Mouse (Mus musculus) layer of hippocampus, adult 8-10 months (tissue): Measurements from ENCODE around the gene Lrriq1. TPM values are rescaled to one million over a fixed set of nuclear protein-coding genes. Genes with fewer than 3 reads are reported as not detected.
A peak's percentile ranks its signal among the peaks of the same experiment; 100 is the strongest.

Experiments used
- DNase-seq, 2 experiments: peaks; one replicate each; pipeline ENCODE4 v3.0.0; 2022; ENCODE audit warnings: low spot score in 2 of 2
- total RNA-seq, 4 experiments: library from RNA; stranded (reverse); gene quantifications; 2 replicates each; pipeline ENCODE4 v1.2.4; 2022

Lrriq1 gene
- total RNA-seq, result 1 to 10 TPM; 3.2 to 5.6 (median 4.6) TPM

- peak; percentile 80 to 87 for DNase-seq
Observed at GRCm38 (mm10) chr10:103235707-103236459, at the start of gene Lrriq1. Lrriq1 (minus strand) TSS chr10:103236322.

- no peak for DNase-seq
Observed at GRCm38 (mm10) chr10:103253842-103254803, 18.0 kb upstream of the Lrriq1 start.

DNA sequence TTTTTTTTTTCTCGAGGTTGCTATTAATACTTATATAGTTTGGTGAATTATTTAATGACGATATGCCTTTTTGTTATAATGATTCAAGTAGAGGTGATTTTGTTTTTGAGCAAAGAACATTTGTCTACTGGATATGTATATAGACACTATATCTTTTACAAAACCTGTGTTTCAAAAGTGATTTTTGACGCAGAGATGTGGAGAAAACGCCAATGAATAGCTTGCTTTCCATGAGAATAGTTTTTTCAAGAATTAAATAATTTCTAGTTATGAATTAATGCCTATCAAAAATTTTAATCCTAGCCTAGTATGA lies 294 bp upstream of the Lrriq1 start:
- DNase-seq, result no peak

- DNase-seq, result no peak
Observed at GRCm38 (mm10) chr10:103226646-103227045, 9.5 kb downstream of the Lrriq1 start.

DNA sequence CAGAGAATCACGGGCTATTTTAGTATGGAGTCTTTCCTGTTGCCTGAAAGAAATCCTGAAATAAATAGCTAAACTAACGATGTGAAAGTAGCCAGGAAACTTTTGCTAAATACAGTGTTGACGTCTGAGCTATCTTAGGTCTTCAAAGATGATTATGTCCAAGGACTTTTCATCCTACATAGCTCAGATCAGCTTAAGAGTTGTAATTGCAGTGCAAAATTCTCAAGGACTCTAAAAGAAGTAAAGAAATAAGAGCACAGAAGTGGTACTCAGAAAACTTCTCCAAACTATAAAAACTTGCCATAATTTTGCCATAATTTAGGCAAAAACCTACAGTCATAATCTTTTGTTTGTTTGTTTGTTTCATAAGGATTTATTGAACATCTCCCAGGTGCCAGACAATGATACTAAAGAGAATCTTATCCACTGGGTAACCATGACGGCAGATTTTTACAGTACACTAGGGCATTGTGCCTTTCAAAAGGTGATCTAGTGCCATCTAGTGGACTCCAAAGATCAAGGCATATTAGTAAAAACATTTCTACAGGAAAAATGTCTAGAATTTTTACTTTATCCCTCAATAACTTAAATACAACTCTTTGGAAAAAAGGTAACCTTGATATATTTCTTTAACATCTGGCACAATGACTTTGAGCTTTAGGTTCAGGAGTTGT lies 41.3 kb downstream of the Lrriq1 start:
- no peak for DNase-seq

- no peak for DNase-seq
Observed at GRCm38 (mm10) chr10:103145769-103146379, 90.2 kb downstream of the Lrriq1 start.

GRCm38 (mm10) chr10:103144927-103145768 lies 91.0 kb downstream of the Lrriq1 start:
- DNase-seq, result no peak

GRCm38 (mm10) chr10:103142526-103142925 lies 93.6 kb downstream of the Lrriq1 start:
- no peak for DNase-seq

DNA sequence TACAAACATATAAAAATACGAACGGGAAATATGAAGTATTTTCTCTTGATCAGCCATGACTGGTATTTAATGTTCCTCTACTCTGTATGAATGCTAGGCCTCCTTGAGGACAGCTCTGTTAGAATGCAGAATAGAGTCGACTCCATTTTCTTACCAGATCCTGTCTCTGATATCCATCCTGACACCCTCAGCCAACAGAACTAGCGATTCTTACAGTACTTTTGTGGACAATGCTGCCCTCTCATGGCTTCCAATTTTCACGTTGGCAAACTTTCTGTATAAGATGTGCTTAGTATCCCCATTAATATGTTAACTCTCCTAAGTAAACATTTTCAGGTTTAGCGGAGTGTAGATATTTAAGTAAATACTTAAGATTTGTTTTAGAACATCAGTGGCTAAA lies 94.6 kb downstream of the Lrriq1 start:
- peak in 1 of 2 experiments; percentile 4 for DNase-seq

- DNase-seq, result no peak
Observed at GRCm38 (mm10) chr10:103140609-103141008, 95.5 kb downstream of the Lrriq1 start.

- DNase-seq, result no peak
Observed at GRCm38 (mm10) chr10:103114629-103115028, 121.5 kb downstream of the Lrriq1 start.

- DNase-seq, result no peak
Observed at GRCm38 (mm10) chr10:103108090-103108489, 128.0 kb downstream of the Lrriq1 start.

DNA sequence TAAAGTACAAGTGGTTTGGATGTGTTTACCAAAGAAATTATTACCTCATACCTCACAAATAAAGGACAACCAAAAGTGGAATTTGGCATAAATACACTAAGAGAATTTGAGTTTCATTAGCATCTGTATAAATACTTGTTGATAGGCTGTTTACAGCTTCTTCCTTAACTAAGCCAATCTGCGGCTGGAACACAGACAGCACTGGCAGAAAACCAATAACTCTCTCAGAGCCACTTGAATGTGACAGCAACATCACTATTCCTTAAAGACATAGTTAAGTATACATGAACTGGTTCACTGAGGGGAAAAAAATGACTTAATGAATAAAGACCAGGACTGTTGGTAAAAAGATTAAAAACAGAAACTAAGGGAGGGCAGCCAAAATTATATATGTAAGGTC lies 150.0 kb downstream of the Lrriq1 start:
- DNase-seq, result no peak

GRCm38 (mm10) chr10:103049593-103049992 lies 186.5 kb downstream of the Lrriq1 start:
- DNase-seq, result no peak

DNA sequence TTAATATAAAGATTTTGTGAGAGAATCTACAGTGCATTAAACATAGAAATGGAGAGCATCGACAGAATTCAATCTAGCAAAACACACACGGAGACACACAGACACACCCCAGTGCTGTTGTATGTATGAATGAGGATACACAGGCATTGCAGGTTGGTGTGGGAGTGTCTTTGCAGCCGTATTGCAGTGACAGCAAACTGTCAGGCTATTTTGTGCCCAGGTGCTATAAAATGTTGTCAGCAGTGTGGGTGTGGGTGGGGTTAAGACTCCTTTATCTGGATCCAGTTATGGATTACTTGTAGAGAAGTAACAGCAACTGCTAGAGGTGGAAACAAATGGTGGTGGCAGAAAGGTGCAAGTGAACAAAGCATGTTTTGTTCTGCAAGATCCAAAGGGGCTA lies 189.5 kb downstream of the Lrriq1 start:
- DNase-seq, result no peak

DNA sequence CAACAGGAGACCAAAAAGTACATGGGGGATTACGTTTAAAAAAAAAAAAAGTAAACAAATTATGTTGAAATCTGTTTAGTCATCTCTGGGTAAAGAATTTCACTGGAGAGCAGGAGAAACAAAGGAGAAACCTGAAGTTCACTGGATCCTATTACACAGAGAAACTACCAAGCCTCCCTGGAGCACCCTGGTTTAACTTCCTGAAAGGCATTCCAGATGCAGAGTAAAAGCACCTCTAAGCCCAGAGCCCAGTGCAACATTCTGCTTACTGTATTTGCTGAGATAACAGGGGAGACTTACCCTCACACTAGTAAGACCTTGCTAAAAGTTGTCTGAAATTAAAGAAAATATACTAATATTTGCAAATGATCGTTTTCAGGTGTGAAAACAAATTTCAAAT lies 191.1 kb downstream of the Lrriq1 start:
- DNase-seq, result no peak

- no peak for DNase-seq
Observed at GRCm38 (mm10) chr10:103035002-103035640, 201.0 kb downstream of the Lrriq1 start.

DNA sequence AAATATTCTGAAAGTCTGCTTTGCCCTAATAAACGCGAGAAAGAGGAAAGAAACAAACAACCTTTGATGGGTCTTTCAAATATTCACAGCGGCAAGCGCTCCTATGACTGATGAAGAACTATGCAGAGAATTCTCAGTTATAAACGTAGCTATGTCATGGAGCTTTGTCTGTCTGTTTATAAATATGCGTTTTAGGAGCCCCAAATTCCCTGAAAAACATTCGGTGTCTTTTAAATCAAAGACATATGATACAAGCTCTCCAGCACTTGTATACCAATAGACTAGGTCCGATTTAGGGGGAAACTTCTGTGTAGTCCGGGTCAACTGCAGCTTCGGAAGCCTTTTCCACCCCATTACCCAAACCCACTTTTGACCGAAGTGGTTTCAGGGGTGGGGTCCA lies 205.2 kb downstream of the Lrriq1 start:
- no peak for DNase-seq

- no peak for DNase-seq
Observed at GRCm38 (mm10) chr10:103029730-103030490, 206.2 kb downstream of the Lrriq1 start, which contains the start of gene Alx1. Alx1 (minus strand) TSS chr10:103030215.
